8 mouse cellular contexts compared by ENCODE assay signal in genomic region chr11:58947798-58948528, GRCm38 (mm10). TPM values are rescaled to one million over a fixed set of nuclear protein-coding genes. Genes with fewer than 3 reads are reported as not detected.
A peak's percentile ranks its signal among the peaks of the same experiment; 100 is the strongest.
DNase-seq lines count a peak whose midpoint lies in the region; ATAC-seq lines count a peak whose summit lies in the region.

No protein-coding gene starts in this region.

- H3K4me1 ChIP-seq in heart, embryonic 15.5 days (replicated peaks): peaks cover 19% of the 10 kb centered on the region
- peaks cover 5% of the 10 kb centered on the region for H3K4me1 ChIP-seq in embryonic facial prominence, embryonic 14.5 days (ENCODE audit: control insufficient read depth, insufficient read depth, low read length)

- H3K27ac ChIP-seq in heart, embryonic 15.5 days: peak overlapping the region; percentile 78
- H3K27ac ChIP-seq in embryonic facial prominence, embryonic 14.5 days (replicated peaks; ENCODE audit: low read depth, low read length): peak overlapping the region; percentile 87

- H3K27me3 ChIP-seq in heart, embryonic 15.5 days: peaks cover 32% of the 10 kb centered on the region
- peaks cover 12% of the 10 kb centered on the region for H3K27me3 ChIP-seq in embryonic facial prominence, embryonic 14.5 days (replicated peaks; ENCODE audit: control insufficient read depth, insufficient read depth, low read length)

- WGBS in heart, embryonic 15.5 days: 16% methylated on average over 23 of the region's 23 CpGs
- WGBS in embryonic facial prominence, embryonic 14.5 days: 13% methylated on average over 23 of the region's 23 CpGs

- peak overlapping the region; percentile 49 for H3K4me3 ChIP-seq in heart, embryonic 15.5 days
- peak overlapping the region; percentile 47 for H3K4me3 ChIP-seq in embryonic facial prominence, embryonic 14.5 days (ENCODE audit: low read depth, low read length)

- peak overlapping the region; percentile 77 for H3K4me2 ChIP-seq in heart, embryonic 15.5 days
- peak overlapping the region; percentile 73 for H3K4me2 ChIP-seq in embryonic facial prominence, embryonic 14.5 days (ENCODE audit: low read depth, low read length)

- DNase-seq in heart, adult 9 months (ENCODE audit: low spot score in 2 of 2): no peak
- DNase-seq in MN1 (ENCODE audit: low spot score): peak; percentile 75
- DNase-seq in embryonic facial prominence, embryonic 14.5 days (ENCODE audit: low spot score): peak; percentile 71
- DNase-seq in layer of hippocampus, adult 18-20 months (ENCODE audit: low spot score in 2 of 2): peak; percentile 56 to 78
- peak; percentile 77 for DNase-seq in thymus, postnatal 14 days
- no peak for DNase-seq in lung, postnatal 10 days

- no peak for ATAC-seq in heart, embryonic 15.5 days (replicated peaks; ENCODE audit: insufficient number of reproducible peaks, insufficient read depth, low FRiP score, low read depth)
- ATAC-seq in embryonic facial prominence, embryonic 14.5 days (ENCODE audit: low read depth): peak; percentile 44
- peak; percentile 50 for ATAC-seq in megakaryocyte-erythroid progenitor cell, adult 5-6 weeks (replicated peaks; ENCODE audit: low FRiP score, low TSS enrichment, poor library complexity, severe bottlenecking)

- no peaks in the 10 kb centered on the region for H3K9me3 ChIP-seq in heart, embryonic 15.5 days (replicated peaks)
- H3K9me3 ChIP-seq in embryonic facial prominence, embryonic 14.5 days (ENCODE audit: control insufficient read depth, low read length): no peaks in the 10 kb centered on the region

- H3K36me3 ChIP-seq in heart, embryonic 15.5 days: no peaks in the 10 kb centered on the region
- no peaks in the 10 kb centered on the region for H3K36me3 ChIP-seq in embryonic facial prominence, embryonic 14.5 days (ENCODE audit: control insufficient read depth, insufficient read depth, low read length)

- peak overlapping the region; percentile 22 for H3K9ac ChIP-seq in heart, embryonic 15.5 days
- H3K9ac ChIP-seq in embryonic facial prominence, embryonic 14.5 days (ENCODE audit: low read depth, low read length): peak overlapping the region; percentile 65

RNA-seq across cellular contexts. Expression of gene Hist3h2ba, which starts 0.8 kb away (rescaled TPM):
- 18.0 and 18.3 TPM in 2 replicates for polyA plus RNA-seq in heart, embryonic 15.5 days (2015; fragmentation: Nextera tagmentation; extraction: Ambion mirVana)
- 14.9 and 20.8 TPM in 2 replicates for polyA plus RNA-seq in embryonic facial prominence, embryonic 14.5 days (2014; fragmentation: Nextera tagmentation; extraction: Ambion mirVana)
- total RNA-seq in layer of hippocampus, adult 18-20 months (2021): 10 to 100 TPM; 82.1 to 87.0 TPM
- 21.1 and 27.6 TPM in 2 replicates for total RNA-seq in megakaryocyte-erythroid progenitor cell, adult 5-6 weeks (2014; fragmentation: Nextera tagmentation)
- 6.3 and 6.5 TPM in 2 replicates for total RNA-seq in megakaryocyte-erythroid progenitor cell, adult 5-6 weeks (2017)

RNA-seq across cellular contexts. Expression of gene Hist3h2a, which starts 6.5 kb away (rescaled TPM):
- 30.4 and 34.7 TPM in 2 replicates for polyA plus RNA-seq in heart, embryonic 15.5 days (2015; fragmentation: Nextera tagmentation; extraction: Ambion mirVana)
- polyA plus RNA-seq in embryonic facial prominence, embryonic 14.5 days (2014; fragmentation: Nextera tagmentation; extraction: Ambion mirVana): 27.6 and 29.7 TPM in 2 replicates
- total RNA-seq in layer of hippocampus, adult 18-20 months (2021): 10 to 100 TPM; 69.9 to 70.6 TPM
- total RNA-seq in megakaryocyte-erythroid progenitor cell, adult 5-6 weeks (2014; fragmentation: Nextera tagmentation): 29.7 and 39.9 TPM in 2 replicates
- total RNA-seq in megakaryocyte-erythroid progenitor cell, adult 5-6 weeks (2017): 238 and 296 TPM in 2 replicates

RNA-seq across cellular contexts. Expression of gene Trim17, which starts 6.5 kb away (rescaled TPM):
- polyA plus RNA-seq in heart, embryonic 15.5 days (2015; fragmentation: Nextera tagmentation; extraction: Ambion mirVana): 0.27 and 0.57 TPM in 2 replicates
- 0.41 and 0.51 TPM in 2 replicates for polyA plus RNA-seq in embryonic facial prominence, embryonic 14.5 days (2014; fragmentation: Nextera tagmentation; extraction: Ambion mirVana)
- total RNA-seq in layer of hippocampus, adult 18-20 months (2021): 1 to 10 TPM; 4.7 to 5.7 TPM
- total RNA-seq in megakaryocyte-erythroid progenitor cell, adult 5-6 weeks (2014; fragmentation: Nextera tagmentation): not detected in 2 replicates
- not detected in 2 replicates for total RNA-seq in megakaryocyte-erythroid progenitor cell, adult 5-6 weeks (2017)

RNA-seq across cellular contexts. Expression of gene Rnf187, which starts 9.2 kb away (rescaled TPM):
- polyA plus RNA-seq in heart, embryonic 15.5 days (2015; fragmentation: Nextera tagmentation; extraction: Ambion mirVana): 170 and 210 TPM in 2 replicates
- 256 and 271 TPM in 2 replicates for polyA plus RNA-seq in embryonic facial prominence, embryonic 14.5 days (2014; fragmentation: Nextera tagmentation; extraction: Ambion mirVana)
- 100 to 1,000 TPM; 493 to 502 TPM for total RNA-seq in layer of hippocampus, adult 18-20 months (2021)
- 115 and 146 TPM in 2 replicates for total RNA-seq in megakaryocyte-erythroid progenitor cell, adult 5-6 weeks (2014; fragmentation: Nextera tagmentation)
- total RNA-seq in megakaryocyte-erythroid progenitor cell, adult 5-6 weeks (2017): 101 and 108 TPM in 2 replicates

RNA-seq across cellular contexts. Expression of gene Trim11, which starts 29.9 kb away (rescaled TPM):
- 26.9 and 34.6 TPM in 2 replicates for polyA plus RNA-seq in heart, embryonic 15.5 days (2015; fragmentation: Nextera tagmentation; extraction: Ambion mirVana)
- 19.2 and 23.0 TPM in 2 replicates for polyA plus RNA-seq in embryonic facial prominence, embryonic 14.5 days (2014; fragmentation: Nextera tagmentation; extraction: Ambion mirVana)
- 10 to 100 TPM; 29.1 to 30.4 TPM for total RNA-seq in layer of hippocampus, adult 18-20 months (2021)
- total RNA-seq in megakaryocyte-erythroid progenitor cell, adult 5-6 weeks (2014; fragmentation: Nextera tagmentation): 22.7 and 28.2 TPM in 2 replicates
- total RNA-seq in megakaryocyte-erythroid progenitor cell, adult 5-6 weeks (2017): 13.9 and 19.2 TPM in 2 replicates

Comparison
In these comparisons a context has a peak if more than half of its experiments do, and no peak if none do; other contexts are left out.
1. DNase-seq: peak in MN1 (single experiment), embryonic facial prominence, embryonic 14.5 days (single experiment), layer of hippocampus, adult 18-20 months (2 of 2) and thymus, postnatal 14 days (single experiment); none in heart, adult 9 months (0 of 2) and lung, postnatal 10 days (single experiment).
2. RNA of gene Trim17, which starts 6.5 kb away (total RNA-seq): 4.7 to 5.7 TPM in layer of hippocampus, adult 18-20 months; not detected in megakaryocyte-erythroid progenitor cell, adult 5-6 weeks; every median in the first group is over 4 times any median in the second.